Mouse (Mus musculus) c-Kit-positive CD71-positive TER-119-positive erythroid progenitor cells, embryonic 14.5 days (primary cell): ENCODE measurements around the gene Kpna7.
A peak's percentile ranks its signal among the peaks of the same experiment; 100 is the strongest.
"Not testable (repeated sequence)": the region's sequence is repeated elsewhere in the genome, so short reads cannot be mapped to it uniquely, and the experiment has no call there.

Experiments
- DNase-seq: peaks from one replicate; pipeline ENCODE4 v3.0.0-alpha.2; 2013; ENCODE audit warnings: low spot score

The Kpna7 gene

GRCm38 (mm10) chr5:145083632-145084451 is at the start of gene Kpna7, which contains the start of gene Arpc1a:
TSS of gene Kpna7 (minus strand) at chr5:145084030.
TSS of gene Arpc1a (plus strand) at chr5:145083830.
- peak; percentile 90 for DNase-seq

GRCm38 (mm10) chr5:145133275-145133674 is 49.4 kb upstream of the Kpna7 start:
- DNase-seq: not testable (repeated sequence)

- DNase-seq: no peak
Observed at GRCm38 (mm10) chr5:145130995-145131394, 47.2 kb upstream of the Kpna7 start.

- no peak for DNase-seq
Observed at GRCm38 (mm10) chr5:145130191-145130590, 46.4 kb upstream of the Kpna7 start.

DNA sequence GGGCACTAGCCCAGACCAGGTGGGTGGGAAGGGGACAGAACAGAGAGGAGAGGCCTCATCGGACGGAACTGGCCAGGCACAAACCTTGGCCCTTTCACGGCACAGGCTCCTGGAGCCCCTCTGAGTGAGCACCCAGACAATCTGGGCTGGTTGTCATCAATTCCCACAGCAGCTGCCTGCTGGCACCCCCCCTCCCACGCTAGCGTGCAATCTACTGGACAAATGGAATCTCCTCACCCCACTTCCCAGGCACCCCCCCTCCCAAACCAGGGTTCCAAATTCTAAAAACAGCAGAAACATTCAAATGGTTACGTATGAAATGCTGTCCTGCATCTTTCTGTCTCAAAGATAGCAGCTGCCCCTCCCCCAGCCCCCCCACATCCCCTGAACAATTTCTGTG is 45.9 kb upstream of the Kpna7 start:
- not testable (repeated sequence) for DNase-seq

GRCm38 (mm10) chr5:145129124-145129523 is 45.3 kb upstream of the Kpna7 start:
- DNase-seq: no peak

DNA sequence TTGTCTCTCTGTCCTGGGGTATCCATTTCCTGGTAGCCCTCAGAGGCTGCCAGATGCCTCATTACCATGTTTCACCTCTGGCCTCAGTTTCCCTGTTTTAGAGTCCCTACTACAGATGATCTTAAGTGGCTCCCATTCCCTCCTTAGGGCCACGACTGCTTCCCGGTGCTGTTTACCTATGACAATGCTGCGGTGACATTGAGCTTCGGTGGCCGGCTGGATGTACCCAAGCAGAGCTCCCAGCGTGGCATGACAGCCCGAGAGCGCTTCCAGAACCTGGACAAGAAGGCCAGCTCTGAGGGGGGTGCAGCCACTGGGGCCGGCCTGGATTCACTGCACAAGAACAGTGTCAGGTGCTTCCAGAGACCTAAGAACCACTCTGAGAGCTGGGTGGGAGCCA is 42.8 kb upstream of the Kpna7 start:
- no peak for DNase-seq

DNA sequence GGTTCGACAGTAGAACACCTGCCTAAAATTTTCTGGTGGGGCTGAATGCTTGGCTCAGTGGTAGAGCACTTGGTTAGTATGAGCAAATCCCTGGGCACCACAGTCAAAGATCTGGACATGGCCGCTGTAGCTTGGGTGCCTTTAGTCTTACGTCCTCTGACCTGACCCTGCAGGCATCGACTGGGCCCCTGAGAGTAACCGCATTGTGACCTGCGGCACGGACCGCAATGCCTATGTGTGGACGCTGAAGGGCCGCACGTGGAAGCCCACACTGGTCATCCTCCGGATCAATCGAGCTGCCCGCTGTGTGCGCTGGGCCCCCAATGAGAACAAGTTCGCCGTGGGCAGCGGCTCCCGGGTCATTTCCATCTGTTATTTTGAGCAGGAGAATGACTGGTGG is 39.6 kb upstream of the Kpna7 start:
- no peak for DNase-seq

GRCm38 (mm10) chr5:145120921-145121320 is 37.1 kb upstream of the Kpna7 start:
- no peak for DNase-seq

GRCm38 (mm10) chr5:145119385-145119784 is 35.6 kb upstream of the Kpna7 start:
- no peak for DNase-seq

DNA sequence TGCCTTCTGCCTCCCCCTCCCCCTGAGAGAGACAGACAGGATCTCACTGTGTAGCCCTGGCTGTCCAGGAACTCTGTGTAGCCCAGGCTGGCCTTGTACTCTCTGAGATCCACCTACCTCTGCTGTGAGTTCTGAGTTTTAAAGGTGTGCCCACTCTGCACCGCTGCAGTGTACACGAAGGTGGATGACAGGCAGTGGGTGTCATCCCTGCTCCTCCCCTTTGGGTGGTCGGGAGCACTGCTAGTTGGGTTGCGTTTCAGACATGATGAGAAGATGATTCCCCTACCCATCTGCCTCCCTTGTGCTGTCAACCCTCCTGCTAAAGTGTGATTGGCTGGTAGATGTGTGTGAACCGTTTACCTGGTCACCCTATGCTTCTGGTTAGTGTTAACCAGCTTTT is 34.6 kb upstream of the Kpna7 start:
- no peak for DNase-seq

- no peak for DNase-seq
Observed at GRCm38 (mm10) chr5:145118005-145118404, 34.2 kb upstream of the Kpna7 start.

GRCm38 (mm10) chr5:145116916-145117315 is 33.1 kb upstream of the Kpna7 start:
- DNase-seq: peak; percentile 61

- DNase-seq: no peak
Observed at GRCm38 (mm10) chr5:145116316-145116715, 32.5 kb upstream of the Kpna7 start.

GRCm38 (mm10) chr5:145115736-145116135 is 31.9 kb upstream of the Kpna7 start:
- no peak for DNase-seq

GRCm38 (mm10) chr5:145114606-145115473 is 31.0 kb upstream of the Kpna7 start:
- DNase-seq: no peak

DNA sequence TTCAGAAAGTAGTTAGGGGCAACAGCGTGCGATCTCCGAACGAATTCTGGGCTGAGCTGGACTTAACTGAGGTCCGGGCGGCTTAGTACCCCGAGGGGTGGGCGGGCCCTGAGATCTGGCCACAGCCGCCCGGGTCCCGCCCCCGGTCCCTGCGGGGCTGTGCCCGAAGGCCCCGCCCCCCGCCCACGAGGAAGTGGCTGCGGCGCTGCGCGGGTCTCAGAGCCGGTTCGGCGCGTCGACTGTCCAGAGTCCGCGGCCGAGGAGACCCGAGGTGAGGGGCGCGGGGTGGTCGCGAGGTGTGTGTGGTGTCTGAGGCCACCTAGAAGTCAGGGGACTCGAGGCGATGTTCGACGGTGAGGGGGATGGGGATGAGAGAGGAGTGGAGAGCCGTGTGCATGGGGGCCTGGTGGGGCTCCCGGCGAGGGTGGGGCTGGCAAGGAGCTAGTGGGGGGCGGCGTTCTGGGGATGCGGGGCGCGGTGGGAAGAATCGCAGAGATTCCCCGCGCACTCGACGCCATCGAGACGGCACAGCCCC is 30.3 kb upstream of the Kpna7 start, which contains the start of gene Arpc1b:
Gene Arpc1b, plus strand, starts transcription at position 145 of the 535 bp plus-strand sequence.
- DNase-seq: no peak

GRCm38 (mm10) chr5:145113416-145113815 is 29.6 kb upstream of the Kpna7 start:
- no peak for DNase-seq

DNA sequence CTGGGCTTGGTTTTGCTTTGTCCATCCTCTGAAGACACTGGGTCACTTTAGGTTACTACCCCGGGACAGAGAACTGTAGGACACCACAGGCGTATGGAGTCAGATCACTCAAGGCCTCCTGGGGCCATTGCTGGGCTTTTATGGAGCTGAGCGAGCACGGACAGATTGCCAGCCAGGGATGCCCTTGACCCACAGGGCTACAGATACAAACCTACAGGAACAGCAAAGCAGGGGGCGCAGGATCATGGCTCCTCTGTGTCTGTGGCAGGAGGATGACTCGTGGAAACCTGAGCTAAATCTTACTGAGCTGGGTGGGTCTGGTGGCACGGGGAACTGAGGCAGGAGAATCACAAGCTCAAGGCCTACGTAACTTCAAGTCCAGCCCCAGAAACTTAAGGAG is 28.7 kb upstream of the Kpna7 start:
- DNase-seq: no peak

GRCm38 (mm10) chr5:145110401-145110800 is 26.6 kb upstream of the Kpna7 start:
- no peak for DNase-seq

GRCm38 (mm10) chr5:145105694-145106275 is 22.0 kb upstream of the Kpna7 start:
- no peak for DNase-seq

- DNase-seq: no peak
Observed at GRCm38 (mm10) chr5:145104328-145104727, 20.5 kb upstream of the Kpna7 start.
